Mouse (Mus musculus) G1E (cell line): ENCODE results near the gene Sycn. TPM values are rescaled to one million over a fixed set of nuclear protein-coding genes. Genes with fewer than 3 reads are reported as not detected.

Experiments used
- ATAC-seq: 2 replicates; pipeline ENCODE4 v1.8.0; 2016; ENCODE audit warnings: mild to moderate bottlenecking; ENCODE audit not compliant: insufficient number of reproducible peaks, poor library complexity, low FRiP score, severe bottlenecking; ENCODE audit errors: extremely low read depth
- DNase-seq: peaks from one replicate; pipeline ENCODE4 v3.0.0; 2012; ENCODE audit warnings: low spot score
- H3K27me3 ChIP-seq: 2 replicates; pipeline ENCODE4 v1.6.1; 2012; ENCODE audit warnings: mild to moderate bottlenecking, low read length, inconsistent platforms; ENCODE audit not compliant: insufficient read depth
- H3K36me3 ChIP-seq: replicated peaks from 2 replicates; pipeline ENCODE3; 2012; ENCODE audit warnings: mild to moderate bottlenecking, inconsistent platforms
- H3K4me1 ChIP-seq: 2 replicates; pipeline ENCODE4 v1.6.1; 2012; ENCODE audit warnings: low read depth, low read length, inconsistent platforms, mixed read lengths; ENCODE audit not compliant: insufficient read depth
- H3K4me3 ChIP-seq: 2 replicates; pipeline ENCODE4 v1.5.1; 2012; ENCODE audit warnings: low read depth, mild to moderate bottlenecking, inconsistent platforms, low read length, moderate library complexity, mixed read lengths
- H3K9me3 ChIP-seq: replicated peaks from 2 replicates; pipeline ENCODE4 v1.6.1; 2012; ENCODE audit warnings: inconsistent platforms
- CTCF ChIP-seq: IDR thresholded peaks from 2 replicates; pipeline ENCODE4 v1.5.1; 2012; ENCODE audit warnings: low read depth, low read length, inconsistent platforms, mixed read lengths
- GATA1 ChIP-seq: IDR thresholded peaks from 2 replicates; pipeline ENCODE4 v1.6.1; 2012; ENCODE audit warnings: borderline replicate concordance, low read length, inconsistent platforms, mixed read lengths
- GATA2 ChIP-seq: IDR thresholded peaks from 2 replicates; pipeline ENCODE4 v1.6.1; 2012; ENCODE audit warnings: low read depth, low read length, inconsistent platforms, borderline replicate concordance
- POLR2AphosphoS5 ChIP-seq: IDR thresholded peaks from 2 replicates; pipeline ENCODE4 v1.6.1; 2012; ENCODE audit warnings: low read depth, low read length, inconsistent platforms; ENCODE audit not compliant: insufficient replicate concordance
- TAL1 ChIP-seq: conservative IDR thresholded peaks from 2 replicates; pipeline ENCODE4 v1.6.1; 2012; ENCODE audit warnings: low read depth, low read length, inconsistent platforms, mixed read lengths
- polyA plus RNA-seq: library from polyadenylated mRNA; stranded (reverse); fragments of >175 nt; gene quantifications from 2 replicates; pipeline ENCODE4 v1.2.3, GENCODE M21; 2012
- total RNA-seq, 2 experiments: library from RNA; stranded (forward) in 1 of 2; stranded (reverse) in 1 of 2; fragments of 200-1000 nt in 1 of 2; fragments of >200 nt in 1 of 2; fragmentation: Nextera tagmentation in 1 of 2; gene quantifications; 2 replicates each; pipeline ENCODE4 v1.2.3; 2014 to 2017

The Sycn gene
- total and polyA plus RNA-seq, 3 experiments, result not detected

DNA sequence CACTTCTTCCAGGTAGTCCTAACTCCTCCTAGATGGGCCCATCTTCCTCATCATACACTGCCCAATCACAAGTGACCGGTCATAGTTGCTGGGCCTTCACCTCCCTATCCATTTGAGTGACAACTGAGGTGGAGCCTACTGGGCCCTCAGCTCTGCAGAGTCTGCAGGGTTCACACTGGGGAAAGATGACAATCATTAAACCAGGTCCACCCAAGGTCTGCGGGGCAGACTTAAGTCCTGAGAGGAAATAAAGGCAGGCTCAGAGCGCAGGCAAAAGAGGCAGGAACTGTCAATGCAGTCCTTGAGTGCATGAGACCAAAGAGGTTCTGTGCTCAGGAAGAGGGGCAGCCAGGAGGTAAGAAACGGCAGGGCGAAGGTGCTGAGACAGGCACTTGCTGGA is 32.0 kb downstream of the Sycn start:
- peaks cover 94% of the 10 kb centered on the region for H3K36me3 ChIP-seq
- H3K4me3 ChIP-seq, result no peak overlapping the region
- no peaks in the 10 kb centered on the region for H3K27me3 ChIP-seq
- no peaks in the 10 kb centered on the region for H3K9me3 ChIP-seq
- DNase-seq (no peak), ATAC-seq (no peak)
- TF ChIP-seq POLR2AphosphoS5, result no peak
- no peak for TF ChIP-seq CTCF
- TF ChIP-seq GATA2, result no peak
- no peak for TF ChIP-seq GATA1
- TF ChIP-seq TAL1, result no peak
- H3K4me1 ChIP-seq, result peaks cover 88% of the 10 kb centered on the region

DNA sequence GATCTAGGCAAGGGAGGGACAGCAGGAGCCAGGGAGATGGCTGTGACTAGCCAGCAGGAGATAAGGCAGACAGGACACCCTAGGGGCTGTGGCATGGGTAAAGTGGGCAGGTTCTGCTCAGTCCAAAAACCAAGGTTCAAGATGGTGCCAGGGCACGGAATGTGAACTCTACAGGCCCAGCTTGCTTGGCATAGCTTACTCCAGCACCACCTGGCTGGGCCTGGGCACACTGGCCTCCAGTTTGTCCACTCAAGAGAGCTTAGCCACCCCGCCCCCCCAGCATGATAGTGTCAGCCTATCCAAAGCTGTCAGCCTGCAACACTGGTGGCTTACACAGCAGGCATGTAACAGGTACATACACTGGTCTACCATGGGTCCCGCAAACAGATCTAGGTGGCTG is 32.6 kb downstream of the Sycn start:
- peaks cover 88% of the 10 kb centered on the region for H3K4me1 ChIP-seq
- DNase-seq (no peak), ATAC-seq (no peak)
- TF ChIP-seq GATA2 (no peak), CTCF (no peak), GATA1 (no peak), POLR2AphosphoS5 (no peak), TAL1 (no peak)
- peaks cover 94% of the 10 kb centered on the region for H3K36me3 ChIP-seq
- H3K9me3 ChIP-seq, result no peaks in the 10 kb centered on the region
- no peaks in the 10 kb centered on the region for H3K27me3 ChIP-seq
- H3K4me3 ChIP-seq, result no peak overlapping the region

DNA sequence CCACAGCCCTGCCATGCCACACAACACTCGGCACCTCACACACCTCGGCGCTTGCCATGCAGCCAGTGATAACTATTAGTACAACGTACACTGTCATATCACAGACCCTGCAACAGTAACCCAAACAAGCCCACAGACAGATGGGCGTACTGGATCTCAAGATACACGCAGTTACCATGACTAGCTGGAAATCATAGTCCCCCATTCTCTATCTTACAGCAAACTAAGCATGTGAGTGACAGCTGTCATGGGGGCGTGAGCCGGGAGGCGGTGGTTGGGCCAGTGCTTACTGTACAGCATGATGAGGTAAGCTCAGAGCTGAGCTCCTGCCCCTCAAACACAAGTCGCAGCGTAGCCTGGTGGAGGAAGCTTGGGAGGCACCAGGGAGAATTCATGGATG is 34.9 kb downstream of the Sycn start:
- DNase-seq (no peak), ATAC-seq (no peak)
- Histone ChIP-seq H3K36me3 (peaks cover 93% of the 10 kb centered on the region), H3K9me3 (no peaks in the 10 kb centered on the region), H3K4me1 (peaks cover 97% of the 10 kb centered on the region), H3K27me3 (no peaks in the 10 kb centered on the region), H3K4me3 (no peak overlapping the region; the same call in 1 of the 2 replicates)
- TF ChIP-seq POLR2AphosphoS5, result no peak
- TF ChIP-seq CTCF, result no peak
- no peak for TF ChIP-seq TAL1

DNA sequence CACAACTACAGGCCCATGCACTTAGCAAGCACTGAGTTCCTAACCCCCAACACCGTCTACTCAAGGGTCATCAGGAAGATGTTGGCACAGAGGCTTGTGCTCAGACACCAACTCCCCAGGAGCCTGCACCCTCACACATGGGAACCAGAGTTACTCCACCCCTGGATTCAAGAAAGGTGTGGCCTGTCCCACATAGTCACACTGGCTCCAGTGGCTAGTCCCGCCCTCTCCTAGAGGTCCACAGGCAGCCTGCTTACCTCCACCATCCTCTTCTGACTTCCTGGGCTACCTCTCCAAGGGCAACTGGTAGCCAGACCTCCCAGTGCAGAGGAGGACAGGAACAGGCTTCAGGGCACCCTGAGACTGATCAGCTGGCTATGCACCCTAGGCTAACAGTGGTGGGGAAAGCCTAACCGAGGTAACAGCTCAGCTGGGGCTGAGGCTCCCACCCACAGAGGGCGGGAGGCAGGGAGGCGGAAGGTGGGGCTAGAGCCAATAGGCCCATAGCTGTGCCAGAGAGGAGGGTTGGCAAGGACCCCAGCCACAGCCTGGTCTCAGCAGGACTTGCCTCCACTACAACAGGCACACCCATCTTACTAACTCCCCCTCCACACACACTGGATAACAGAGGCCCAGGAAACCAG is 35.7 kb downstream of the Sycn start:
- Histone ChIP-seq H3K4me3 (peak overlapping the region; percentile 58; the same call in 1 of the 2 replicates), H3K9me3 (no peaks in the 10 kb centered on the region), H3K36me3 (peaks cover 93% of the 10 kb centered on the region), H3K4me1 (peaks cover 98% of the 10 kb centered on the region), H3K27me3 (no peaks in the 10 kb centered on the region)
- TF ChIP-seq CTCF (no peak), GATA2 (no peak), TAL1 (no peak), POLR2AphosphoS5 (no peak), GATA1 (no peak)
- DNase-seq, result peak; percentile 63
- ATAC-seq, result peak; percentile 15; the same call in 1 of the 2 replicates

DNA sequence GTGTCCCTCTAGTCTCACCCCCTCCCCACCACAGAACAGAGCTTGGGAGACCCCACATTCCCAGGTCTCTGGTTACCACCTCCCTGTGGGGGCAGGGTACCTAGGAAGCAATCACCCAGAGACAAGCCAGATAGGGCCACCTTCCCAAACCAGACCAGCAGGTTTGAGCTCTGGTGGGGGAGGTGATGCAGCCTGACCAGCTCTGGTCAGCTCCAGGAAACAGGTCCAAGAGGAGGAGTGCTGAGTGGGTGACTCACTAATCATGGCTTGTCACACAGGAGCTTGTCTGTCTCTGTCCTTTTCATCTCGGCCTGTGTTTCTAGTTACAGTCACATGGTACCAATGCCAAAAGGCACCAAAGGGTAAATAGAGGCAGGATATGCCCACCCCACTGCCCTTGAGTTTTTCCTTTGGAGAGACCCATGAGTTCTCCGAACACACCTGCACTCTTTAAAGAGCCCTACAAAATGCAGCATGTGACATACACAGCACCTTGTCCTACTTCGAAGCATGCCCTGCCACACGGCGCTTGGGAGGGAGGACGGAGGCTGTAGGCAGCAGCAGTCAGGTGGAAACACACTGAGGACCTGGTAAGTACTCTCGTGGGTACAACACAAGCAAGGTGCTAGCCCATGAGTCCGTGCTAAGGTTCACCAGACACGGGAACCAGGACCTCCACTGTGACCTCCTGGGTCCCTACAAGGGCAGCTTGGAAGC is 37.3 kb downstream of the Sycn start:
- H3K9me3 ChIP-seq, result no peaks in the 10 kb centered on the region
- H3K4me3 ChIP-seq, result peak overlapping the region; percentile 8; the same call in 1 of the 2 replicates
- H3K36me3 ChIP-seq, result peaks cover 79% of the 10 kb centered on the region
- H3K27me3 ChIP-seq, result no peaks in the 10 kb centered on the region
- no peak for DNase-seq
- no peak for TF ChIP-seq POLR2AphosphoS5
- no peak for TF ChIP-seq GATA1
- no peak for TF ChIP-seq GATA2
- no peak for TF ChIP-seq CTCF
- no peak for TF ChIP-seq TAL1
- no peak for ATAC-seq
- H3K4me1 ChIP-seq, result peaks cover 99% of the 10 kb centered on the region

DNA sequence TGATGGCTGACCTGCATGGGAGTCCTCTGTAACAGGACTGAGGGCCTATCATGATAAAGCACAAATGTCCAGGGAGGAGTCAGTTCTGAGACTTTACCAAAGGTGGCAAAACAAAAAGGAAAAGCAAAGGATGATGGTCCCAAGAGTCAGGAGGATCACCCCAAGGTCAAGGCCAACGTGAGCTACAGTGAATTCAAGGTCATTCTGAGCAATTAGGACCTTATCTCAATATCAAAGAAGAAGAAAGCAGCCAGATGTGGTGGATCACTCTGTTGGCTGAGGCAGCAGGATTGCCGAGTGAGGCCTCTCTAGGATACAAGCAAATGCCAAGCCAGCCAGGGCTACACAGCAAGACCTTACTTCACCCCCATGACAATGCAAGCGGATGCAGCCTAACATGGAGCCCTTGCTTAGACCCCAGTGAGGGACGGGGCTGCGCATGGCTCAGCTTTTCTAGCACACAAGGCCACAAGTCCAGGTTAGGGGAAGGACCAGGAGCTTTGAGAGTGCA is 37.9 kb downstream of the Sycn start:
- TF ChIP-seq GATA2 (no peak), POLR2AphosphoS5 (no peak)
- H3K27me3 ChIP-seq, result no peaks in the 10 kb centered on the region
- ATAC-seq (no peak), DNase-seq (no peak)
- H3K9me3 ChIP-seq, result no peaks in the 10 kb centered on the region
- H3K4me1 ChIP-seq, result peaks cover 99% of the 10 kb centered on the region
- peaks cover 73% of the 10 kb centered on the region for H3K36me3 ChIP-seq
- peak overlapping the region; percentile 8; the same call in 1 of the 2 replicates for H3K4me3 ChIP-seq
